Mouse (Mus musculus) liver, postnatal 0 days (tissue): ENCODE measurements around the gene Cxxc4. TPM values are rescaled to one million over a fixed set of nuclear protein-coding genes. Genes with fewer than 3 reads are reported as not detected.

Experiments used
- ATAC-seq: fragments of 200-750 bp; cut with Nextera tagmentation; 2 replicates; pipeline ENCODE4 v1.8.0; 2017; ENCODE audit warnings: mild to moderate bottlenecking, moderate library complexity
- DNase-seq: peaks from one replicate; pipeline ENCODE4 v3.0.0-alpha.2; 2016
- H3K27ac ChIP-seq: fragments of 300-500 bp; sonication (generic); 2 replicates; pipeline ENCODE4 v1.5.1; 2014; ENCODE audit warnings: antibody characterized with exemption, moderate library complexity, mild to moderate bottlenecking, low read depth
- H3K27me3 ChIP-seq: fragments of 300-500 bp; sonication (generic); 2 replicates; pipeline ENCODE4 v1.6.1; 2014; ENCODE audit warnings: low read length, control low read depth, mixed read lengths; ENCODE audit not compliant: insufficient read depth
- H3K36me3 ChIP-seq: fragments of 300-500 bp; sonication (generic); replicated peaks from 2 replicates; pipeline ENCODE4 v1.6.1; 2014; ENCODE audit warnings: mild to moderate bottlenecking, control low read depth, low read length, moderate library complexity, mixed read lengths; ENCODE audit not compliant: insufficient read depth
- H3K4me1 ChIP-seq: fragments of 300-500 bp; sonication (generic); 2 replicates; pipeline ENCODE4 v1.6.1; 2014; ENCODE audit warnings: antibody characterized with exemption, mild to moderate bottlenecking, control low read depth; ENCODE audit not compliant: insufficient read depth
- H3K4me2 ChIP-seq: fragments of 300-500 bp; sonication (generic); 2 replicates; pipeline ENCODE4 v1.6.1; 2014; ENCODE audit warnings: low read depth, mild to moderate bottlenecking, low read length, moderate library complexity, mixed read lengths
- H3K4me3 ChIP-seq: fragments of 300-500 bp; sonication (generic); 2 replicates; pipeline ENCODE4 v1.5.1; 2014; ENCODE audit warnings: low read depth, low read length
- H3K9ac ChIP-seq: fragments of 300-500 bp; sonication (generic); replicated peaks from 2 replicates; pipeline ENCODE4 v1.6.1; 2014; ENCODE audit warnings: mild to moderate bottlenecking, moderate library complexity
- H3K9me3 ChIP-seq: fragments of 300-500 bp; sonication (generic); 2 replicates; pipeline ENCODE4 v1.6.1; 2016; ENCODE audit warnings: mild to moderate bottlenecking, control low read depth, low read length, mixed read lengths
- CTCF ChIP-seq: sonication (generic); IDR thresholded peaks from 2 replicates; pipeline ENCODE4 v1.5.1; 2016; ENCODE audit warnings: antibody characterized with exemption, low read depth
- EP300 ChIP-seq: IDR thresholded peaks from 2 replicates; pipeline ENCODE4 v1.6.1; 2016; ENCODE audit warnings: antibody characterized with exemption, low read depth, mild to moderate bottlenecking
- WGBS: fragments of 180-500 bp; shearing (Covaris S2); extraction: QIAGEN DNeasy Blood & Tissue Kit; methylation state at CpG from one replicate; pipeline ENCODE4 v1.1.7; 2014; ENCODE audit not compliant: insufficient replicate concordance; 5-methylcytosine and 5-hydroxymethylcytosine counted together
- microRNA counts: library from miRNA; unstranded; fragments of <30 nt; microRNA quantifications from one replicate; lab custom pipeline; 2015
- microRNA-seq: library from miRNA; unstranded; fragments of <30 nt; microRNA quantifications from one replicate; pipeline ENCODE4, GENCODE M21; 2016
- polyA plus RNA-seq: library from polyadenylated mRNA; unstranded; fragments of >200 nt; fragmentation: Nextera tagmentation; extraction: Ambion mirVana; gene quantifications from 2 replicates; pipeline ENCODE4 v1.2.1, GENCODE M21; 2015

The Cxxc4 gene
- polyA plus RNA-seq, 1 experiment from 2014 or later = 0.25 TPM

GRCm38 (mm10) chr3:134281527-134282370 is 45.5 kb downstream of the Cxxc4 start:
- no peak overlapping the region for H3K4me2 ChIP-seq
- no peak for ATAC-seq

DNA sequence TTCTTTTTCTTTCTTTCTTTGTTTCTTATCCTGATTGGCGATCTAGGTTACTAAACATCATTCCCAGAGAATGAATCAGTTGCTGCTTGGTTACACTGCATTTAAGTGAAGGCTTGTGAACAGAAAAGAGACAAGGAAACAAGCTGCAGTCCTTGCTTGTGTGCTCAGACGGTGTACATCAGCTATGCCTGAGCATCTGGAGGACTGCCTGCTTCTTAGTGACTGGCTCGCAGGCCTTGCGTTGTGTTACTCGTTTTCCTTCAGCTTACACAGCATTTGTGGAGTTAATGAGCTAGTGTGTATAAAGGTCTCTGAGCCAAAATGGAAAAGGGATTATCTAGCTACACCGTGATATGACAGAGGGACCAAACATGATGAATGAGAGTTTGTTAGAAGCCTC is 58.9 kb downstream of the Cxxc4 start:
- Histone ChIP-seq H3K27me3 (no peaks in the 10 kb centered on the region), H3K4me2 (no peak overlapping the region), H3K36me3 (no peaks in the 10 kb centered on the region), H3K9me3 (no peaks in the 10 kb centered on the region), H3K4me1 (no peaks in the 10 kb centered on the region), H3K4me3 (no peak overlapping the region), H3K27ac (no peak overlapping the region), H3K9ac (no peak overlapping the region)
- DNase-seq (no peak), ATAC-seq (no peak)
- no peak for TF ChIP-seq CTCF
- no peak for TF ChIP-seq EP300
- 66% methylated on average over 6 of the region's 6 CpGs for WGBS

More at GRCm38 (mm10) chr3:134281527-134282370, 45.5 kb downstream of the Cxxc4 start:
- H3K27ac ChIP-seq = no peak overlapping the region
- WGBS = 37% methylated on average over 14 of the region's 14 CpGs
- TF ChIP-seq CTCF (no peak), EP300 (no peak)
- no peak overlapping the region for H3K4me3 ChIP-seq
- H3K27me3 ChIP-seq = no peaks in the 10 kb centered on the region
- H3K4me1 ChIP-seq = no peaks in the 10 kb centered on the region
- DNase-seq = no peak
- no peaks in the 10 kb centered on the region for H3K36me3 ChIP-seq
- no peaks in the 10 kb centered on the region for H3K9me3 ChIP-seq
- no peak overlapping the region for H3K9ac ChIP-seq

DNA sequence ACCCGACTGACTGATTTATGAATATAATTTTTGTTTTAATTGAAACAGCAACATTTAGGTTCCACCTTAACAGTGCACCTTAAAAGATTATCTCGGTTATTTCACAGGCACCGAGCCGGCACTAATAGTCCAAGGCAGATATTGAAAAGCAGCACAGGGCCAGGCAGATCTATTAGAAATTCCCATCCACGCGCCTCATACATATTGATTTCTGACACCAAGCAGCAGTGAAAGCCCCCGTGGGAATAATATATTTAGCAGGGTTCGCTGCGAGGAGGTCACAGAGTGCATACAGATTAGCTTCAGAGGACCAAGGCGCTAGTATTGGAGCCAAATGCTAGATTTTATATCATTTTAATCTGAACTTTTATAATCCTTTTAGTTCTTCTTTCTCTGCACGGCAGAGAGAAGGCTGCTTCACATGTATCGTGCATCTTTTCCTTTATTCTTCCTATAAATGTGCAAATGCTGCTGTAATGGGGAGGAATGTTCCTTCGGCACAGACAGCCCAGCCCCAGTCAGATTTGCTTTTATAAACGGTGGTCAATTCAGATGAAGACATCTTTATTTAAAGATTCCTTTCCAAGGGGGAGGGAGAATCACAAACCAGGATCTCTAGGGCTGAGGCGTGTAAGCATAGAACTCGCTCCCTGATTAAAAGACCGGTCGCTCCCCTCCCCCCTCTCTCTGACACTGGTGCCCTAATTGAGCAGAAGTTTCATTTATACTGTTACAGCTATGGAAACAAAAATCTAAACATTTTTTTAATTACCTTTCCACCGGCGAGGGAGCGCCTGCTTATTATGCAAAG is 66.6 kb downstream of the Cxxc4 start:
- DNase-seq = no peak
- 52% methylated on average over 21 of the region's 21 CpGs for WGBS
- no peaks in the 10 kb centered on the region for H3K36me3 ChIP-seq
- H3K27me3 ChIP-seq = no peaks in the 10 kb centered on the region
- no peak overlapping the region for H3K4me2 ChIP-seq
- no peak overlapping the region for H3K9ac ChIP-seq
- ATAC-seq = no peak
- H3K4me1 ChIP-seq = no peaks in the 10 kb centered on the region
- H3K9me3 ChIP-seq = no peaks in the 10 kb centered on the region
- H3K4me3 ChIP-seq = no peak overlapping the region
- H3K27ac ChIP-seq = no peak overlapping the region
- TF ChIP-seq EP300 (no peak), CTCF (no peak)

DNA sequence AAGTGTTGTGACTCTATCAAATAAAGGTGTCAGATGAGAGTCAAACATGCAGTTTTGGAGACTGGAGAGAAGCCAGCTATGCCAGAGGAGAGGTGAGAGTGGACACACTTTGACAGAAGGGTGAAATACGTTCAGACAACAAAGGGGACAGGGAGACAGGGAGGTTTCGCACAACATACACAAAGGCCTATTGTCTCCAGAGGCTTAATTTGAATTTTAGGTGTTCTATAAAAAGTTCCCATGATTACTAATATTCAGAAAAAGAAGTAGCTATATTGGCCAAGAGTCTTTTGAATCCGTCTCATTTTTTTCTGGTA is 67.2 kb downstream of the Cxxc4 start:
- H3K4me1 ChIP-seq = no peaks in the 10 kb centered on the region
- DNase-seq = no peak
- no peaks in the 10 kb centered on the region for H3K9me3 ChIP-seq
- H3K27ac ChIP-seq = no peak overlapping the region
- ATAC-seq = no peak
- TF ChIP-seq CTCF (no peak), EP300 (no peak)
- whole genome bisulfite sequencing = 61% methylated on average over 3 of the region's 3 CpGs
- no peak overlapping the region for H3K9ac ChIP-seq
- H3K4me2 ChIP-seq = no peak overlapping the region
- no peaks in the 10 kb centered on the region for H3K36me3 ChIP-seq
- no peaks in the 10 kb centered on the region for H3K27me3 ChIP-seq
- H3K4me3 ChIP-seq = no peak overlapping the region

DNA sequence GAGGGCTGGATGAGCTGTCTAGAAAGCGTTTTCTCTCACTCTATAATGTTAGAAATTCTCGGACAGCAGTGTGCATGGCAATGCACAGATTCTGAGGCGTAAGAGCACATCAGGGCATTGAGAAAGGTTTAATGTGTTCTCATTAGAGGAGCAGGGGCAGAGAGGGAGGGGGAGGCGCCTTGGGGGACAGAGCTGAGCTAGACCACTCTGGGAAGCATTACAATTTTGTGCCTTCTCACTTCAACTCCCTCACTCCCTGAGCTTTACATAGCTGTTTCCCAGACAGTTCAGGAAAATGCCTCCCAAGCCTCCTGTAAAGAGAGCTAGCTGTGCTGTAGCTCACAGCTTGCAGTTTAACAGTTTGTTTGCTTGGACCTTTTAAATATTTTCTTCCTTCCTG is 70.2 kb downstream of the Cxxc4 start:
- Histone ChIP-seq H3K4me1 (no peaks in the 10 kb centered on the region), H3K36me3 (no peaks in the 10 kb centered on the region), H3K9ac (no peak overlapping the region), H3K4me3 (no peak overlapping the region), H3K27ac (no peak overlapping the region), H3K27me3 (no peaks in the 10 kb centered on the region), H3K9me3 (no peaks in the 10 kb centered on the region), H3K4me2 (no peak overlapping the region)
- no peak for DNase-seq
- WGBS = 67% methylated on average over 4 of the region's 4 CpGs
- no peak for ATAC-seq
- TF ChIP-seq EP300 (no peak), CTCF (no peak)

DNA sequence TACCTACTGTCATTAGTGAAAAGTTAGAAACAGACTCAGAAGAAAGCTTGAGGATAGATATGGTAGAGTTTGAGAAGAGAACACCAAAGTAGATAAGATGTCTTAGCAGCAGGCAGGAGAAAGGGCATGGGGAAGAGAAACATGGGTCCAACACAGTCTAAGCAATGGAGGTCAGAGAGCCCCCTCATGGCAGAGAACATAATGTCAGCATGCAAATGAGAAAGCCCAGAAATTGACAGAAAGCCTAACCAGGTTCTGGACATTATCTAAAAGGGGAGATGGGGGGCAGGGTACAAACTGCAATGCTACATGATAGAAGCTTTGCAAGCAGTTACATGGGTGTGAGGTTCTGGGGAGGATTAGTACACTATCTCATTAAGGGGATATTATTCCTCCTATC is 71.5 kb downstream of the Cxxc4 start:
- H3K4me3 ChIP-seq = no peak overlapping the region
- no peaks in the 10 kb centered on the region for H3K9me3 ChIP-seq
- no peaks in the 10 kb centered on the region for H3K36me3 ChIP-seq
- no peaks in the 10 kb centered on the region for H3K27me3 ChIP-seq
- ATAC-seq (no peak), DNase-seq (no peak)
- H3K4me1 ChIP-seq = no peaks in the 10 kb centered on the region
- no peak overlapping the region for H3K4me2 ChIP-seq
- H3K27ac ChIP-seq = no peak overlapping the region
- TF ChIP-seq EP300 (no peak), CTCF (no peak)
- no peak overlapping the region for H3K9ac ChIP-seq

MicroRNA genes within 50 kb of the gene (microRNA counts, 519-probe panel; counts per million panel counts)
- not detected for microRNA mmu-miR-1895 (lab: Ali Mortazavi, UCI)

Small RNA genes lying within 50 kb of the gene (microRNA-seq; reads per million reads assigned to microRNA genes)
- not detected for gene Mir1895
